Mouse (Mus musculus) adrenal gland, adult 8-10 months (tissue): Measurements from ENCODE around the gene Gm20834. TPM values are rescaled to one million over a fixed set of nuclear protein-coding genes. Genes with fewer than 3 reads are reported as not detected.
"Not testable (repeated sequence)": the region's sequence is repeated elsewhere in the genome, so short reads cannot be mapped to it uniquely, and the experiment has no call there.

Experiments used
- DNase-seq: peaks from one replicate; pipeline ENCODE4 v3.0.0; 2022
- total RNA-seq, 4 experiments: library from RNA; stranded (reverse); gene quantifications; 2 replicates each; pipeline ENCODE4 v1.2.4; 2022

Gene Gm20834
- not detected for total RNA-seq

DNA sequence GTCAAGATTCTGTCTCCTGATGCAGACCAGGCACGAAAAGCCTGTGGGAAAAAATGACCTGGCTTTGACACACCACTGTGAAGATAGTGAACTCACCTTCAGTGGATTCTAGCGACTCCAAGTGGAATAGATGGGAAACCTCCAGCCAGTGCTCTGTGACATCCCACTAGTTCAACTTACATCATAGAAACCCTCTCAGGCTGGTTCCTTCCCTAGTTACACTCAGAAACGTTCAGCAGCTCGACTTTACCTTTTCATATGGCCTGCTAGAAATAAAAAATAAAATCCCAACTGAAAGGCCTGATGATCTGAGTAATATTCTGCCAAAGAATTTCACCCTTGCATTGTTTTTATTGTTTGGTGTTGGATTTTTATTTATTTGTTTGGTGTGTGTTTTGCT lies at the start of gene Gm20834:
Gene Gm20834 (minus strand): TSS at position 101 of the 400 bp plus-strand sequence.
- not testable (repeated sequence) for DNase-seq

Other genes with a start within 250 kb of the Gm20834 start
- not detected for gene Gm21310, start 177.4 kb downstream of the Gm20834 start, total RNA-seq
- not detected for gene Gm28510, start 88.1 kb upstream of the Gm20834 start, total RNA-seq
- gene Gm20737, start 211.5 kb upstream of the Gm20834 start, total RNA-seq, result not detected
- not detected for gene Gm21775, start 228.9 kb upstream of the Gm20834 start, total RNA-seq